Mouse (Mus musculus): ENCODE data around the gene 2310033P09Rik.

DNA sequence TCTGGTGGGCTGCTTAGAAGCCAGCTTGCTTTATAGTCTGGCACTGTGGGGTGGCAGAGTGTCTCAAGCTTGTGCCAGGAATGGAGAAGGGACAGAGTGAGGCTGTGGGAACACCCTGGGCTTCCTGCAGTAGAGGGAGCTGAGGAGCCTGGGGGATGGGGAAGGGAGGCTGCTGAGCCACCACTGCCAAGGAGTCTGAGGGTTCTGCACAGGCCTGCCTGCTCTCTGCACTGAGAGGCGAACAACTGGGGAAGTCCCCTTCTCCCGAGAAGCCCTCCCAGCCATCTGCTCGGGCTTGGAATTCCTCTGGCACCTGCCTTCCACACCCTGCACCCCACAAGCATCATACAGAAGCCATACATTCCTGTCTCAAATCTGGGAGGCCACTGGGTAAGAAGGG lies 33.7 kb downstream of the 2310033P09Rik start:
- no peak for TF ChIP-seq CTCF (IDR thresholded peaks at IDR 0.05; ENCODE audit: control insufficient read depth, insufficient read depth, insufficient replicate concordance, low read depth, low read length)
- TF ChIP-seq POLR2A (IDR thresholded peaks at IDR 0.05; ENCODE audit: control insufficient read depth, low read depth, low read length): no peak
